In genomic region chr2:170808259-170808789, GRCm38 (mm10) we compare ENCODE assay signal across 18 mouse cellular contexts.
DNase-seq lines count a peak whose midpoint lies in the region; ATAC-seq and TF ChIP-seq lines count a peak whose summit lies in the region.
"Had no signal": no experiment of that assay in that cellular context is flagged by ENCODE, and none has a peak within 500 bp of the region (broad histone marks: within the 10 kb centered on the region; RNA-seq: fewer than 3 reads in every experiment).

No protein-coding gene starts in this region.

- DNase-seq in brain, embryonic 14.5 days (ENCODE audit: low read depth) = peak; percentile 84
- DNase-seq in forebrain, embryonic 10.5 days (ENCODE audit: extremely low spot score, low spot score) = no peak
- no peak for DNase-seq in forebrain, postnatal 0 days
- DNase-seq in urinary bladder, adult 18-20 months (ENCODE audit: low spot score in 2 of 2) = no peak
- DNase-seq in limb, embryonic 10.5 days (ENCODE audit: low spot score) = no peak
- DNase-seq in heart, embryonic 10.5 days (ENCODE audit: low spot score) = no peak
- DNase-seq: cerebellum, adult 8-10 months; gastrocnemius, postnatal 25 days; heart, adult 2 months; kidney, adult 11 months; kidney, postnatal 10 days; layer of hippocampus, postnatal 36 days; liver, postnatal 0 days; lung, postnatal 10 days; thymus, postnatal 36 days had no signal

- TF ChIP-seq POLR2A in brain, embryonic 14.5 days (IDR thresholded peaks at IDR 0.05; ENCODE audit: borderline replicate concordance, extremely low read depth, insufficient read depth, insufficient read length, poor library complexity, severe bottlenecking) = no peak

- no peaks in the 10 kb centered on the region for H3K9me3 ChIP-seq in forebrain, embryonic 10.5 days
- no peaks in the 10 kb centered on the region for H3K9me3 ChIP-seq in forebrain, postnatal 0 days (ENCODE audit: low read length)
- no peaks in the 10 kb centered on the region for H3K9me3 ChIP-seq in midbrain, embryonic 16.5 days (replicated peaks; ENCODE audit: control insufficient read depth, low read length, poor library complexity, severe bottlenecking)
- H3K9me3 ChIP-seq in limb, embryonic 10.5 days (replicated peaks) = no peaks in the 10 kb centered on the region
- H3K9me3 ChIP-seq in heart, embryonic 10.5 days = no peaks in the 10 kb centered on the region

- TF ChIP-seq CTCF in brain, embryonic 14.5 days (IDR thresholded peaks at IDR 0.05; ENCODE audit: borderline replicate concordance, extremely low read depth, insufficient read depth, insufficient read length) = no peak
- TF ChIP-seq CTCF in forebrain, postnatal 0 days (IDR thresholded peaks at IDR 0.05; ENCODE audit: low read depth) = no peak

- no peak overlapping the region for H3K4me2 ChIP-seq in forebrain, postnatal 0 days (ENCODE audit: low read depth)
- H3K4me2 ChIP-seq in midbrain, embryonic 16.5 days (ENCODE audit: low read length) = 0 out of 2 replicates have a peak overlapping the region, but pooled peaks have one; percentile 3

- peaks cover 28% of the 10 kb centered on the region for H3K4me1 ChIP-seq in forebrain, embryonic 10.5 days
- no peaks in the 10 kb centered on the region; the same call in 1 of the 2 replicates for H3K4me1 ChIP-seq in forebrain, postnatal 0 days (ENCODE audit: insufficient read depth)
- H3K4me1 ChIP-seq in midbrain, embryonic 16.5 days (ENCODE audit: control insufficient read depth, insufficient read depth, low read length) = peaks cover 14% of the 10 kb centered on the region
- peaks cover 9% of the 10 kb centered on the region; the same call in 1 of the 2 replicates for H3K4me1 ChIP-seq in limb, embryonic 10.5 days
- H3K4me1 ChIP-seq in heart, embryonic 10.5 days = no peaks in the 10 kb centered on the region

- 50% methylated on average over 10 of the region's 10 CpGs for WGBS in forebrain, embryonic 10.5 days
- 13% methylated on average over 10 of the region's 10 CpGs for WGBS in forebrain, postnatal 0 days
- 29% methylated on average over 10 of the region's 10 CpGs for WGBS in midbrain, embryonic 16.5 days
- WGBS in limb, embryonic 10.5 days = 73% methylated on average over 10 of the region's 10 CpGs
- 74% methylated on average over 10 of the region's 10 CpGs for WGBS in heart, embryonic 10.5 days

- ATAC-seq in forebrain, postnatal 0 days = no peak; the same call in 1 of the 2 replicates
- no peak for ATAC-seq in midbrain, embryonic 16.5 days
- ATAC-seq: liver, postnatal 0 days had no signal

- no peak overlapping the region for H3K4me3 ChIP-seq in forebrain, embryonic 10.5 days
- no peak overlapping the region for H3K4me3 ChIP-seq in forebrain, postnatal 0 days (ENCODE audit: low read depth, low read length)
- no peak overlapping the region for H3K4me3 ChIP-seq in midbrain, embryonic 16.5 days (ENCODE audit: low read depth, low read length)
- no peak overlapping the region for H3K4me3 ChIP-seq in limb, embryonic 10.5 days
- no peak overlapping the region for H3K4me3 ChIP-seq in heart, embryonic 10.5 days
- H3K4me3 ChIP-seq: erythroblast, embryonic 14.5 days; heart, adult 2 months; myocyte had no signal

- H3K27me3 ChIP-seq in forebrain, embryonic 10.5 days (ENCODE audit: poor library complexity, severe bottlenecking) = no peaks in the 10 kb centered on the region
- no peaks in the 10 kb centered on the region for H3K27me3 ChIP-seq in forebrain, postnatal 0 days (ENCODE audit: insufficient read depth, low read length)
- H3K27me3 ChIP-seq in midbrain, embryonic 16.5 days (ENCODE audit: control insufficient read depth, insufficient read depth, low read depth, low read length) = no peaks in the 10 kb centered on the region
- H3K27me3 ChIP-seq in limb, embryonic 10.5 days (ENCODE audit: low read depth, poor library complexity, severe bottlenecking) = no peaks in the 10 kb centered on the region
- H3K27me3 ChIP-seq in heart, embryonic 10.5 days (ENCODE audit: insufficient read depth, poor library complexity, severe bottlenecking) = 0 out of 2 replicates have a peak, but pooled peaks cover 6% of the 10 kb centered on the region

- H3K36me3 ChIP-seq in forebrain, embryonic 10.5 days (replicated peaks) = no peaks in the 10 kb centered on the region
- no peaks in the 10 kb centered on the region; the same call in 1 of the 2 replicates for H3K36me3 ChIP-seq in forebrain, postnatal 0 days (ENCODE audit: insufficient read depth)
- H3K36me3 ChIP-seq in midbrain, embryonic 16.5 days (ENCODE audit: control insufficient read depth, insufficient read depth, low read length) = 0 out of 2 replicates have a peak, but pooled peaks cover 2% of the 10 kb centered on the region
- H3K36me3 ChIP-seq in limb, embryonic 10.5 days = no peaks in the 10 kb centered on the region
- H3K36me3 ChIP-seq in heart, embryonic 10.5 days = no peaks in the 10 kb centered on the region

- H3K27ac ChIP-seq in forebrain, embryonic 10.5 days = peak overlapping the region; percentile 46; the same call in 1 of the 2 replicates
- peak overlapping the region; percentile 50; the same call in 1 of the 2 replicates for H3K27ac ChIP-seq in forebrain, postnatal 0 days (ENCODE audit: low read depth, low read length)
- peak overlapping the region; percentile 15; the same call in 1 of the 2 replicates for H3K27ac ChIP-seq in midbrain, embryonic 16.5 days (ENCODE audit: low read length)
- no peak overlapping the region for H3K27ac ChIP-seq in limb, embryonic 10.5 days
- H3K27ac ChIP-seq in heart, embryonic 10.5 days = no peak overlapping the region
- H3K27ac ChIP-seq: heart, adult 2 months had no signal

- H3K9ac ChIP-seq in forebrain, postnatal 0 days = no peak overlapping the region
- H3K9ac ChIP-seq in midbrain, embryonic 16.5 days (ENCODE audit: low read depth, low read length) = no peak overlapping the region
- H3K9ac ChIP-seq: liver, postnatal 0 days had no signal

Comparison
In these comparisons a context has a peak if more than half of its experiments do, and no peak if none do; other contexts are left out.
1. H3K27ac ChIP-seq: peak in forebrain, embryonic 10.5 days (single experiment), forebrain, postnatal 0 days (single experiment) and midbrain, embryonic 16.5 days (single experiment); none in limb, embryonic 10.5 days (single experiment) and heart, embryonic 10.5 days (single experiment).